Mouse (Mus musculus) intestine, postnatal 0 days (tissue): ENCODE data around the gene Rnf8. TPM values are rescaled to one million over a fixed set of nuclear protein-coding genes. Genes with fewer than 3 reads are reported as not detected.

Experiments
- ATAC-seq: fragments of 200-750 bp; cut with Nextera tagmentation; 2 replicates; pipeline ENCODE4 v1.8.0; 2017; ENCODE audit warnings: mild to moderate bottlenecking, moderate TSS enrichment, moderate library complexity
- H3K27ac ChIP-seq: fragments of 300-500 bp; sonication (generic); 2 replicates; pipeline ENCODE4 v1.5.1; 2014; ENCODE audit warnings: mild to moderate bottlenecking, low read depth, low read length, moderate library complexity
- H3K27me3 ChIP-seq: fragments of 300-500 bp; sonication (generic); replicated peaks from 2 replicates; pipeline ENCODE4 v1.6.1; 2014; ENCODE audit warnings: low read length, mixed read lengths; ENCODE audit not compliant: control insufficient read depth, insufficient read depth
- H3K36me3 ChIP-seq: fragments of 300-500 bp; sonication (generic); 2 replicates; pipeline ENCODE4 v1.6.1; 2014; ENCODE audit warnings: mild to moderate bottlenecking, moderate library complexity; ENCODE audit not compliant: control insufficient read depth, insufficient read depth
- H3K4me1 ChIP-seq: fragments of 300-500 bp; sonication (generic); replicated peaks from 2 replicates; pipeline ENCODE4 v1.6.1; 2014; ENCODE audit warnings: antibody characterized with exemption, low read length, mixed read lengths; ENCODE audit not compliant: control insufficient read depth, insufficient read depth
- H3K4me2 ChIP-seq: fragments of 300-500 bp; sonication (generic); replicated peaks from 2 replicates; pipeline ENCODE4 v1.6.1; 2014; ENCODE audit warnings: low read depth, mild to moderate bottlenecking, moderate library complexity
- H3K4me3 ChIP-seq: fragments of 300-500 bp; sonication (generic); 2 replicates; pipeline ENCODE4 v1.5.1; 2014; ENCODE audit warnings: low read depth, low read length
- H3K9ac ChIP-seq: fragments of 300-500 bp; sonication (generic); 2 replicates; pipeline ENCODE4 v1.6.1; 2014; ENCODE audit warnings: mild to moderate bottlenecking, low read depth, low read length
- H3K9me3 ChIP-seq: fragments of 300-500 bp; sonication (generic); 2 replicates; pipeline ENCODE4 v1.6.1; 2016; ENCODE audit warnings: mixed run types; ENCODE audit not compliant: control insufficient read depth
- CTCF ChIP-seq: sonication (generic); IDR thresholded peaks from 2 replicates; pipeline ENCODE4 v1.5.1; 2016; ENCODE audit warnings: low read depth, mild to moderate bottlenecking, control low read depth, antibody characterized with exemption, moderate library complexity
- WGBS: fragments of 180-500 bp; shearing (Covaris S2); extraction: QIAGEN DNeasy Blood & Tissue Kit; methylation state at CpG from one replicate; pipeline ENCODE4 v1.1.7; 2014; 5-methylcytosine and 5-hydroxymethylcytosine counted together
- polyA plus RNA-seq: library from polyadenylated mRNA; unstranded; fragments of >200 nt; fragmentation: Nextera tagmentation; extraction: Ambion mirVana; gene quantifications from 2 replicates; pipeline ENCODE4 v1.2.1, GENCODE M21; 2015

Rnf8 gene
- polyA plus RNA-seq, 1 experiment from 2014 or later, result 26.7 TPM

DNA sequence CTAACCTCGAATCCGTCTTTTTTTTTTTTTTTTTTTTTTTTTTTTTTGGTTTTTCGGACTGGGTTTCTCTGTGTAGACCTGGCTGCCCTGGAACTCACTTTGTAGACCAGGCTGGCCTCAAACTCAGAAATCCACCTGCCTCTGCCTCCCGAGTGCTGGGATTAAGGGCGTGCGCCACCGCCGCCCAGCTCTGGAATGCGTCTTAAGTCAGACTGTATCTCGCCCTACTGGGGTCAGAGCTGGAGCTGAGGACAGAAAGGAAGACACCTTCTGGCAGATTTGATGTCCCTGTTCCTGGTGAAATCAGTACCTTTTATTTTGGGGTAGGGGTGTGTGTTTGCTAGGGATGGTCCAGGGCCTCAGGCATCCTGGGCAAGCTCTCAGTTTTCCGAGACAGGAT, 17.7 kb downstream of the Rnf8 start:
- H3K4me2 ChIP-seq, result no peak overlapping the region
- 96% methylated on average over 11 of the region's 11 CpGs for WGBS
- H3K9me3 ChIP-seq, result no peaks in the 10 kb centered on the region
- no peaks in the 10 kb centered on the region for H3K27me3 ChIP-seq
- H3K27ac ChIP-seq, result no peak overlapping the region
- no peaks in the 10 kb centered on the region for H3K4me1 ChIP-seq
- no peak overlapping the region for H3K4me3 ChIP-seq
- H3K9ac ChIP-seq, result no peak overlapping the region
- H3K36me3 ChIP-seq, result peaks cover 75% of the 10 kb centered on the region
- ATAC-seq, result no peak
- no peak for TF ChIP-seq CTCF

- no peaks in the 10 kb centered on the region for H3K9me3 ChIP-seq
- H3K4me2 ChIP-seq, result no peak overlapping the region
- no peak for ATAC-seq
- H3K27me3 ChIP-seq, result no peaks in the 10 kb centered on the region
- H3K9ac ChIP-seq, result no peak overlapping the region
- H3K4me3 ChIP-seq, result no peak overlapping the region
- H3K27ac ChIP-seq, result no peak overlapping the region
- no peaks in the 10 kb centered on the region for H3K4me1 ChIP-seq
- no peak for TF ChIP-seq CTCF
- H3K36me3 ChIP-seq, result peaks cover 81% of the 10 kb centered on the region
- WGBS, result 90% methylated on average over 8 of the region's 8 CpGs
Observed at GRCm38 (mm10) chr17:29635492-29635891, 20.9 kb downstream of the Rnf8 start.

DNA sequence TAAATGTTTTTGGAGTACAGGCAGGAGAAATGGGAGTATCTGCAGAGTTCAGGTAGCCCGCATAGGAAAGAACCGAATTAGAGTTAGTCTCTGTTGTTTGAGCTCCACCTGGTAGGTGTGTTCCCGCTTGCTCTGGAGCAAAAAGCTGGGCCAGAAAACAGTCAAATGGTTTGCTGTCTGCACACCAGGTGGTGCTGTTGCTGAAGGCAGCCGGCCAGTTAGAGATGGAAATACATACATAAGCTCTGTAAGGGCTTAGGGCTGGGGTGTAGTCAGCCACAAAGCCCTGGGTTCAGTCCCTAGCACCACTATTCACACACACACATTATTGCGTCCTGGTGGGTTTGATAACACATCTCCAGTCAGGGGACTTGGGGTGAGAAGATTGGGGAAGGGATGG, 21.5 kb downstream of the Rnf8 start:
- Histone ChIP-seq H3K4me2 (no peak overlapping the region), H3K9ac (no peak overlapping the region), H3K36me3 (peaks cover 84% of the 10 kb centered on the region), H3K4me1 (no peaks in the 10 kb centered on the region), H3K27me3 (no peaks in the 10 kb centered on the region), H3K27ac (no peak overlapping the region), H3K4me3 (no peak overlapping the region), H3K9me3 (no peaks in the 10 kb centered on the region)
- peak; percentile 81 for TF ChIP-seq CTCF
- ATAC-seq, result no peak
- 62% methylated on average over 5 of the region's 5 CpGs for WGBS

DNA sequence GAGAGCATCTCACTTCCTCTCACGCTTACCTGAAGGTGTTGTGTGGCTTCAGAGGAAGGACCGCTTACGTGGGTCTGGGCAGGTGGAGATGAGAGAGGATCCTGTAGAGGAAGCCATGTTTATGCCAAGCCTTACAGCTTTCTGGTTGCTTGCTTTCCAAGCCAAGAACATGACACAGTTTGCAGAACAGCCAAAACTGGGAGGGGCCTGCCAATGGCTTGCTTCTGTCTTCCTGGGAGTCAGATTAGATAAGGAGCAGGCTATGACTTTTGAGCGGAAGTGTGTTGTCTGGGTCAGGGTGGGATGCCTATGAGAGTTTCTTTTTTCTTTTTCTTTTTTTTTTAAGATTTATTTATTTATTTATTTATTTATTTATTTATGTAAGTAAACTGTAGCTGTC, 22.8 kb downstream of the Rnf8 start:
- H3K27ac ChIP-seq, result no peak overlapping the region
- H3K4me1 ChIP-seq, result no peaks in the 10 kb centered on the region
- no peak overlapping the region for H3K9ac ChIP-seq
- H3K9me3 ChIP-seq, result no peaks in the 10 kb centered on the region
- no peaks in the 10 kb centered on the region for H3K27me3 ChIP-seq
- no peak overlapping the region for H3K4me2 ChIP-seq
- no peak for ATAC-seq
- peaks cover 85% of the 10 kb centered on the region for H3K36me3 ChIP-seq
- 82% methylated on average over 4 of the region's 4 CpGs for WGBS
- H3K4me3 ChIP-seq, result no peak overlapping the region
- TF ChIP-seq CTCF, result no peak

DNA sequence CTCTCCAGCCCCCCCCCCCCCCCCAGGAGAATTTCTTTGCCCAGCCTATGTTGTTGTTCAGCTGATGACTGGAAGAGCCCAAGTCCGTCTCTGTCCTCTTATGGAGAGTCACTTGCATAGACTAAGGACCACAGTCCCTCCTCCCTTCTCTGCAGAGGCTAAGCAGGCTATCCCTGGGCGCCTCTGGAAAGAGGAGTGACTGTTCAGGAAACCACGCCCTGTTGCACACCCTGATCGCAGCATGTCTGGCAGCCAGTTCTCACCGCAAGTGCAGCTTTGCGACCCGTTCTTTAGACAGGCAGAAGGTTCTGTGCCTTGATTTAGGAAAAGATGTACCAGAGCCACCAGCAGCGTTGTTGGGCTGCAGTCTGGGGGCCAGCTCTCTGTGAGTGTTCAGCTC, 23.3 kb downstream of the Rnf8 start:
- 53% methylated on average over 8 of the region's 8 CpGs for WGBS
- no peak overlapping the region for H3K4me2 ChIP-seq
- no peak overlapping the region for H3K27ac ChIP-seq
- no peak overlapping the region for H3K9ac ChIP-seq
- H3K9me3 ChIP-seq, result no peaks in the 10 kb centered on the region
- ATAC-seq, result no peak
- H3K27me3 ChIP-seq, result no peaks in the 10 kb centered on the region
- H3K36me3 ChIP-seq, result peaks cover 82% of the 10 kb centered on the region
- no peak overlapping the region for H3K4me3 ChIP-seq
- TF ChIP-seq CTCF, result no peak
- no peaks in the 10 kb centered on the region for H3K4me1 ChIP-seq

GRCm38 (mm10) chr17:29640971-29641370, 26.4 kb downstream of the Rnf8 start:
- no peak overlapping the region for H3K4me3 ChIP-seq
- no peak overlapping the region for H3K27ac ChIP-seq
- WGBS, result 94% methylated on average over 11 of the region's 11 CpGs
- no peaks in the 10 kb centered on the region for H3K4me1 ChIP-seq
- ATAC-seq, result no peak
- H3K9me3 ChIP-seq, result no peaks in the 10 kb centered on the region
- no peak for TF ChIP-seq CTCF
- H3K36me3 ChIP-seq, result peaks cover 59% of the 10 kb centered on the region
- H3K9ac ChIP-seq, result no peak overlapping the region
- no peak overlapping the region for H3K4me2 ChIP-seq
- H3K27me3 ChIP-seq, result no peaks in the 10 kb centered on the region

DNA sequence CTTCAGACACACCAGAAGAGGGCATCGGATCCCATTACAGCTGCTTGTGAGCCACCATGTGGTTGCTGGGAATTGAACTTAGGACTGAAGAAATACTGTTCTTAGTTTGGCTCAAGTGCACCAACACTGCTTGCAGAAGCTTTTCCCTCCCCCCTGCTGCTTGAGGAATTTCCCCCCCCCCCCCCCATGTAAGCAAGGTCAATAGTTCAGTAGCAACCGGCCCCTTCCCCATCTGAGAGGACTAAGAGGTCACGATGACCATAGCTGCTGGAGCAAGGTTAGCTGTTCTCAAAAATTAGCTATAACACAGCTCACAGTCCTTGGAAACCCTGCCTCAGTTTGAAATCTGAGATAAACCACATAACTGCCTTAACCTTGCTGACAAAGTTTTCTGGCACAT, 27.6 kb downstream of the Rnf8 start:
- peaks cover 47% of the 10 kb centered on the region for H3K36me3 ChIP-seq
- WGBS, result 73% methylated on average over 3 of the region's 3 CpGs
- TF ChIP-seq CTCF, result no peak
- H3K4me2 ChIP-seq, result no peak overlapping the region
- no peak overlapping the region for H3K27ac ChIP-seq
- no peaks in the 10 kb centered on the region for H3K9me3 ChIP-seq
- no peak for ATAC-seq
- H3K27me3 ChIP-seq, result no peaks in the 10 kb centered on the region
- H3K4me1 ChIP-seq, result no peaks in the 10 kb centered on the region
- no peak overlapping the region for H3K9ac ChIP-seq
- no peak overlapping the region for H3K4me3 ChIP-seq
